Mouse (Mus musculus) neutrophil, adult 83 days (primary cell): Measurements from ENCODE around the gene Hyls1. TPM values are rescaled to one million over a fixed set of nuclear protein-coding genes. Genes with fewer than 3 reads are reported as not detected.

Experiments used
- total RNA-seq, 2 experiments: library from RNA; stranded (reverse); gene quantifications; one replicate each; pipeline ENCODE4 v1.2.4; 2023

Gene Hyls1
- 1 to 10 TPM; 7.1 to 8.7 TPM for total RNA-seq

GRCm38 (mm10) chr9:35569571-35570534, at the start of gene Hyls1, which contains the start of gene Pate2:
TSS of gene Hyls1 (minus strand) at chr9:35570398.
TSS of gene Pate2 (plus strand) at chr9:35570284.

GRCm38 (mm10) chr9:35611841-35612240, 41.6 kb upstream of the Hyls1 start, which contains the start of gene Pate4:
TSS of gene Pate4 (minus strand) at chr9:35611941.

GRCm38 (mm10) chr9:35558257-35559008, 11.8 kb downstream of the Hyls1 start, which contains the start of the genes Ddx25 and Pus3:
TSS of gene Ddx25 (minus strand) at chr9:35558528.
TSS of gene Pus3 (plus strand) at chr9:35558595.

GRCm38 (mm10) chr9:35518169-35518568, 52.0 kb downstream of the Hyls1 start, which contains the start of gene Gm1113:
TSS of gene Gm1113 (minus strand) at chr9:35518269.

Other genes starting within 250 kb of the Hyls1 start
- 1 to 10 TPM in 1 of 2 experiments, under 1 TPM in 1; 0.90 to 2.3 TPM for gene Cdon, start 149.3 kb downstream of the Hyls1 start, total RNA-seq
- not detected for gene Gm1113, start 52.1 kb downstream of the Hyls1 start, total RNA-seq
- gene Ddx25, start 11.9 kb downstream of the Hyls1 start, total RNA-seq, result under 1 TPM; 0.09 to 0.18 TPM
- gene Pus3, start 11.8 kb downstream of the Hyls1 start, total RNA-seq, result 1 to 10 TPM; 3.4 to 3.6 TPM
- gene Pate2, start 114 bp downstream of the Hyls1 start, total RNA-seq, result not detected
- not detected for gene Pate4, start 41.5 kb upstream of the Hyls1 start, total RNA-seq
- not detected for gene Pate3, start 77.8 kb upstream of the Hyls1 start, total RNA-seq
- not detected for gene Pate1, start 117.0 kb upstream of the Hyls1 start, total RNA-seq
- not detected for gene Gm17677, start 170.7 kb upstream of the Hyls1 start, total RNA-seq
- gene Gm17727, start 207.7 kb upstream of the Hyls1 start, total RNA-seq, result not detected
- gene Gm27235, start 219.7 kb upstream of the Hyls1 start, total RNA-seq, result not detected
- gene D730048I06Rik, start 219.7 kb upstream of the Hyls1 start, total RNA-seq, result not detected